Mouse (Mus musculus) adrenal gland, postnatal 36 days (tissue): ENCODE results near the gene B230219D22Rik. TPM values are rescaled to one million over a fixed set of nuclear protein-coding genes. Genes with fewer than 3 reads are reported as not detected.
"Not testable (repeated sequence)": the region's sequence is repeated elsewhere in the genome, so short reads cannot be mapped to it uniquely, and the experiment has no call there.

Experiments used
- DNase-seq, 2 experiments: peaks; one replicate each; pipeline ENCODE4 v3.0.0; 2021; ENCODE audit warnings: mixed read lengths in 1 of 2
- long read RNA-seq, 2 experiments: library from polyadenylated mRNA; stranded (forward); transcript quantifications; one replicate each; pipeline ENCODE4 v2.0.0; 2021; ENCODE audit warnings: borderline sequencing depth in 2 of 2
- total RNA-seq, 2 experiments: library from RNA; stranded (reverse); gene quantifications; 2 replicates each; pipeline ENCODE4 v1.2.3; 2021

B230219D22Rik gene
- 10 to 100 TPM; 63.5 to 65.7 TPM for total RNA-seq
- long read RNA-seq, experiment 1, full-length matches to known transcripts = 29 of 42 reads
- long read RNA-seq, experiment 1, partial matches to known transcripts = 0 of 42 reads
- long read RNA-seq, experiment 1, other reads (novel, unspliced or antisense) = 13 of 42 reads
- long read RNA-seq, experiment 2, full-length matches to known transcripts = 5 of 13 reads
- long read RNA-seq, experiment 2, partial matches to known transcripts = 0 of 13 reads
- long read RNA-seq, experiment 2, other reads (novel, unspliced or antisense) = 8 of 13 reads

GRCm38 (mm10) chr13:55692535-55693242 is at the start of gene B230219D22Rik:
Gene B230219D22Rik (plus strand): TSS chr13:55693124.
- DNase-seq = peak; percentile 90 to 92

DNA sequence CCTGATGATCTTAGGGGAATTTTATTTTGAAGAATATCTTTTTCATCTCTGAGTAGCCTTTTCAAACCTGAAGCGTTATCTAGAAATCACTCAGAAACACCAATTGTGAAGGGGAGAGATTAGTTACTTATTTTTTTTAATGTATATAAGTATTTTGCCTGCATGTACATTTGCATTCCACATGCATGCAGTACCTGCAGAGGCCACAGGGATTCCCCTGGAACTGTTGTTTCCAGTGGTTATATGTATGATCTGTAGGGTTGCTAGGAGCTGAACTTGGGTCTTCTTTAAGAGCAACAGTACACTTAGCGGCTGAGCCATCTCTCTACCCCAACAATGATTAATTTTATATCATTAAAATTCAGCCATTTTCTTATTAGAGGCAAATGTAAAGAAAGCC is 48.4 kb upstream of the B230219D22Rik start:
- DNase-seq = no peak

GRCm38 (mm10) chr13:55650098-55650497 is 42.8 kb upstream of the B230219D22Rik start:
- no peak for DNase-seq

GRCm38 (mm10) chr13:55650980-55651379 is 41.9 kb upstream of the B230219D22Rik start:
- no peak for DNase-seq

GRCm38 (mm10) chr13:55668550-55668949 is 24.4 kb upstream of the B230219D22Rik start:
- peak; percentile 48 to 68 for DNase-seq

DNA sequence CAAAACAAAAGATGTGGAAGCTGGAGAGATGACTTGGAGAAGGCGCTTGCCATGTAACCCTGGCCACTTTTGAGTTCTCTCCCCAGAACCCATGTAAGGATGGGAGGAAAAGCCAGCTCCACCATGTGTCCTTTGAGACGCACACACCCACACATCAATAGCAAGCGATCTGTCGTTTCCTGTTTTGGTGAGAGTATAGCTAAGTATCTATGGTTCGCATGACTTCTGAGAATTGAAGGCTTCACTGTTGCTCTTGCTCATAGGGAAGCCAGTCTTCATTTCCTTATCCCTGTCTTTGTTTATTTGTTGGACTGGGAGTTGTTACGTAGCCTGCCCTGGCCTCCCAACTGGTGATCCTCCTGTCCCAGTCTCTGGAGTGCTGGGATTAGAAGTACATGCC is 20.2 kb upstream of the B230219D22Rik start:
- DNase-seq = no peak

DNA sequence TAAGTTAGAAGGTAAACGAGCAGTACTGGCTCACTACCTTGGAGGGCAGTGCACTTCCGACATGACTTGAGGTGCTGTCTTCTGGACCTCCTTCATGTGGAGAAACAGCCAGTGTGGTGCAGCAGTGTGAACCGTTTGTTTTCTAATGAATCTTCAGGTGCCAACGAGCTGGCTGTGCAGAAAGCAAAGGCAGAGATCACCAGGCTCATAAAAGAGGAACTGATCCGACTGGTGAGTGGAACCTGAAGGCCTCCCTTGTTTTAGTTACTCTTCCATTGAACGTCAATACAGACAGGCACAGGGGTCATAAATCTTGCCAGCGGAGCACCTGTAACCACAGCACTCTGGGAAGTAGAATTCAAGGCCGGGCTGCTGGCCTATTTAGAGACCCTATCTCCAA is 15.6 kb upstream of the B230219D22Rik start:
- no peak for DNase-seq

- no peak for DNase-seq
Measured at GRCm38 (mm10) chr13:55682201-55682600, 10.7 kb upstream of the B230219D22Rik start.

GRCm38 (mm10) chr13:55683581-55683980 is 9.3 kb upstream of the B230219D22Rik start:
- DNase-seq = peak; percentile 59 to 63

GRCm38 (mm10) chr13:55686107-55686633 is 6.8 kb upstream of the B230219D22Rik start:
- DNase-seq = no peak

- no peak for DNase-seq
Measured at GRCm38 (mm10) chr13:55687927-55688602, 4.9 kb upstream of the B230219D22Rik start.

DNA sequence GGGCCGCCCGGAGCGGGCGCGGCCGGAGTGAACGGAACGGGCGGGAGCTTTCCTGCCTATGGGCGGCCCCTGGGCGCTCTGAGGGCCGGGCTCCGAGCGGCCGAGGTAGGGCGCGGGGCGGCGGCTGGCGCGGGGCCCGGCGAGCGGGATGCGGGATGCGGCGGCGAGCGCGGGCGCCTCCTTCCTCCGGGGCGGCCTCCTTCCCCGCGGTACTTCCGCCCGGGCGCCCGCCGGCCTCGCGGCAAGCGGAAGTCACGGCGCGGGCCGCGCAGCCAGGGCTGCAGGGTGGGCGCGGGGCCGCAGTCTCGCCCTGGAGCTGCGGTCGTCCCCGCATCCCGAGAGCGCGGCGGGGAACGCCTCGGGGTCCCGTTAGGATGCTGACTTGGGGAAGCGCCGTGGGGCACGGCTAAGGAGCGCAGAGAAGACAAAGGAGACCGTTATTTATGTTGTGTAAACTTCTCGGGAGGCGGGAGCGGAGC is 358 bp downstream of the B230219D22Rik start:
- peak; percentile 50 to 70 for DNase-seq

DNA sequence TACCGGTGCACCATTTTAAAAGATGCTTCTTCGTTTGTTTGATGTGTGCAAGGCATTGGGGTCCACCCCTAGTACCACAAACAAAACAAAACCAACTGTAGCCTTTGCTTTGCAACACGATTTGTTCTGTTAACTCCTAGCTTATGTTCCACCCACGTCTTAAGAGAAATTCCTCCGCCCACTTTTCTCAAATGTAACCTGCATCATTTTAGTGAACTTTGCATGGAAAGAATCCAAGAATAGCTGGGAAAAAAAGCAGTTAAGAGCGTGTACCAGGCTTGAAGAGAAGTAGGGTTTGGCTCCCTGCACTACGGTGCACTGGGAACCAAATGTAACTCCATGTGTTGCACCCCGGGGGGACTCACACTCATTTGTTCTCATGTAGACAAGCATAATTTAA is 1.2 kb downstream of the B230219D22Rik start:
- no peak for DNase-seq

DNA sequence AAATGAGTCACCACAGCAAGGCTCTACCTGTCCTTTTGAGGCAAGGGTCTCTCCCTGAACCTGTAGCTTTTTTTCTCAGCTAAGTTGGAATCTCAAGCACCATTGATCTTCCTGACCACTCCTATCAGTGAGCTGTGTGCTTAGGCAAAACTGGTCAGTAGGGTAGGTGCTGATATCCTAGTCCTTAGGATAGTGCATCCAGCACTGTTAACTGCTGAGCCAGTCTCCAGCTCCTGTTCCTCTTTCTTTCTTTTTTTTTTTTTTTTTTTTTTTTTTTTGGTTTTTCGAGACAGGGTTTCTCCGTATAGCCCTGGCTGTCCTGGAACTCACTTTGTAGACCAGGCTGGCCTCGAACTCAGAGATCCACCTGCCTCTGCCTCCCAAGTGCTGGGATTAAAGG is 3.1 kb downstream of the B230219D22Rik start:
- not testable (repeated sequence) for DNase-seq

- DNase-seq = no peak
Measured at GRCm38 (mm10) chr13:55704301-55704700, 11.4 kb downstream of the B230219D22Rik start.

- DNase-seq = no peak
Measured at GRCm38 (mm10) chr13:55712846-55713245, 19.9 kb downstream of the B230219D22Rik start.

DNA sequence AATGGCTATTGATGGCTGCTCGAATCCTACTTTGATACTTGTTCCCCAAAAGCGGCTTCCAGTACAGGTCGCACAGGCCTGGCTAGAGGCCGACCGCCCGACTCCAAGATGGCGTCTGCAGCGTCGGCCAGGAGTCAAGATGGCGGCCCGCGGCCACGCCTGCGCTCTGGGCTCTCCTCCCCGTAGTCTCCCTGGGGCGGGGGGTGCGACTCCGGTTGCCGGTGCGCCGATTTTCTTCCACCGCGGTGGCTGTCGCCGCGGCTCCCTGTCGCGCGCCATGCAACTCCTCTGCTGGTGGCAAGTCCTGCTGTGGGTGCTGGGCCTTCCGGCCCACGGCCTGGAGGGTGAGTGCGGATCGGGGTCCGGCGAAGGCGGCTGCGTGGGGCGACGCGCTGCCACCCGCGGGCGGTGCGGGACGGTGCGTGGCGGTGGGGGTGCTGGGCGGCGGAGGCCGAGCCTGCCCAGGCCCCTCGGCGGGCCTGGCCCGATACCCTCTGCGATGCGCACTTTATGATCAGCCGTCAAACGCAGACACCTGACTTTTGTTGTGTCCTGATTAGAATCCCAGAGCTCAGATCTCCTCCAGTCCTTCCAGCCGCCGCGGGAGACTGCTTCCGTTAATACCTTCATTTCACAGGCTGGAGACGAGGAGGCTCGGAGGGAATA is 21.7 kb downstream of the B230219D22Rik start, which contains the start of gene Txndc15:
Txndc15 (plus strand) TSS at position 150 of the 666 bp plus-strand sequence.
- DNase-seq = peak; percentile 92 to 93

DNA sequence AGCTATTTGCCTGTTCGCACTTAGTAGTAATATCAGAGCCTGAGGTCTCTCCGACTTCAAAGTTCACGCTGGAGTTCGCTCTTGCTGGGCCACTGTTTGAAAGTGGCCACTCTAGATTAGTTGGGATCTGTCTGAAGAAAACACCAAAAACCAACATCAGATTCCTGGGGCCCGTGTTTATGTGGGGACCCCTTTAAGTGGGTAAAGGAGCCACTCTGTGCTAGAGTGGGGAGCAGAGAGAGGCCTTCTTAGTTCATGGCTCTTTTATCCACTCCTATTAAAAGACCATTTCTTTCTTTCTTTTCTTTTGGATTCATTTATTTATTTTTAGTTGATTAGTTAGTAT is 22.2 kb downstream of the B230219D22Rik start:
- no peak for DNase-seq

GRCm38 (mm10) chr13:55715908-55716510 is 23.1 kb downstream of the B230219D22Rik start:
- DNase-seq = no peak

GRCm38 (mm10) chr13:55721516-55721915 is 28.6 kb downstream of the B230219D22Rik start:
- DNase-seq = no peak

GRCm38 (mm10) chr13:55721995-55722394 is 29.1 kb downstream of the B230219D22Rik start:
- DNase-seq = no peak
